ENCODE assay signal across 9 mouse cellular contexts in genomic region chr4:132563965-132564364, GRCm38 (mm10). TPM values are rescaled to one million over a fixed set of nuclear protein-coding genes. Genes with fewer than 3 reads are reported as not detected.
DNase-seq lines count a peak whose midpoint lies in the region; ATAC-seq and TF ChIP-seq lines count a peak whose summit lies in the region.
"Had no signal": no experiment of that assay in that cellular context is flagged by ENCODE, and none has a peak within 500 bp of the region (broad histone marks: within the 10 kb centered on the region; RNA-seq: fewer than 3 reads in every experiment).

Gene Ptafr (plus strand): TSS chr4:132564067.

- TF ChIP-seq POLR2A in lung, adult 2 months (IDR thresholded peaks at IDR 0.05; ENCODE audit: borderline replicate concordance, extremely low read depth, low read depth, low read length), result no peak

- no peaks in the 10 kb centered on the region for H3K9me3 ChIP-seq in heart, embryonic 13.5 days
- H3K9me3 ChIP-seq in forebrain, embryonic 12.5 days, result 0 out of 2 replicates have a peak, but pooled peaks cover 1% of the 10 kb centered on the region
- H3K9me3 ChIP-seq: neural tube, embryonic 12.5 days had no signal

- H3K9ac ChIP-seq in heart, embryonic 13.5 days, result no peak within 1 kb of the TSS
- no peak within 1 kb of the TSS for H3K9ac ChIP-seq in forebrain, embryonic 12.5 days
- H3K9ac ChIP-seq: neural tube, embryonic 12.5 days had no signal

- no peak for TF ChIP-seq CTCF in lung, adult 2 months (IDR thresholded peaks at IDR 0.05; ENCODE audit: insufficient read depth, low read length)

- H3K4me2 ChIP-seq in heart, embryonic 13.5 days, result peak within 1 kb of the TSS; percentile 3; the same call in 1 of the 2 replicates
- no peak within 1 kb of the TSS for H3K4me2 ChIP-seq in forebrain, embryonic 12.5 days
- H3K4me2 ChIP-seq: neural tube, embryonic 12.5 days had no signal

- H3K27ac ChIP-seq in heart, embryonic 13.5 days (replicated peaks), result no peak within 1 kb of the TSS
- H3K27ac ChIP-seq in forebrain, embryonic 12.5 days, result no peak within 1 kb of the TSS
- H3K27ac ChIP-seq: neural tube, embryonic 12.5 days had no signal

- H3K36me3 ChIP-seq in heart, embryonic 13.5 days, result no peaks in the 10 kb centered on the region
- no peaks in the 10 kb centered on the region for H3K36me3 ChIP-seq in forebrain, embryonic 12.5 days (replicated peaks)
- H3K36me3 ChIP-seq: neural tube, embryonic 12.5 days had no signal

- peak; percentile 55 for DNase-seq in kidney, postnatal 10 days
- DNase-seq in kidney, adult 11 months, result no peak
- DNase-seq in Muller cell, postnatal 12 days (ENCODE audit: inconsistent ontology term), result peak; percentile 1
- DNase-seq in lung, adult 2 months, result peak; percentile 23
- DNase-seq in telencephalon, adult 2 months (ENCODE audit: low read depth, low spot score), result peak; percentile 29
- DNase-seq in frontal cortex, postnatal 25 days (ENCODE audit: low spot score in 2 of 2), result no peak

- H3K4me1 ChIP-seq in heart, embryonic 13.5 days, result peaks cover 10% of the 10 kb centered on the region
- no peaks in the 10 kb centered on the region for H3K4me1 ChIP-seq in lung, adult 2 months (ENCODE audit: control insufficient read depth, insufficient read depth, low read length)
- no peaks in the 10 kb centered on the region for H3K4me1 ChIP-seq in forebrain, embryonic 12.5 days
- H3K4me1 ChIP-seq: neural tube, embryonic 12.5 days had no signal

- ATAC-seq in heart, embryonic 13.5 days (ENCODE audit: extremely low read depth, insufficient number of reproducible peaks, low FRiP score, low TSS enrichment), result no peak
- no peak for ATAC-seq in forebrain, embryonic 12.5 days (ENCODE audit: low FRiP score)

- H3K27me3 ChIP-seq in heart, embryonic 13.5 days (replicated peaks), result no peaks in the 10 kb centered on the region
- H3K27me3 ChIP-seq in forebrain, embryonic 12.5 days, result no peaks in the 10 kb centered on the region
- H3K27me3 ChIP-seq: neural tube, embryonic 12.5 days had no signal

- no peak within 1 kb of the TSS for H3K4me3 ChIP-seq in heart, embryonic 13.5 days
- H3K4me3 ChIP-seq in lung, adult 2 months (replicated peaks; ENCODE audit: extremely low read depth, low read depth, low read length), result peak within 1 kb of the TSS; percentile 15
- no peak within 1 kb of the TSS for H3K4me3 ChIP-seq in forebrain, embryonic 12.5 days (replicated peaks)
- H3K4me3 ChIP-seq: neural tube, embryonic 12.5 days had no signal

- WGBS in heart, embryonic 13.5 days, result 34% methylated on average over 4 of the region's 4 CpGs
- WGBS in lung, adult 2 months, result 27% methylated on average over 4 of the region's 4 CpGs
- 49% methylated on average over 4 of the region's 4 CpGs for WGBS in forebrain, embryonic 12.5 days

RNA-seq across cellular contexts. Expression of gene Ptafr, which starts in this region (rescaled TPM):
- polyA plus RNA-seq in heart, embryonic 13.5 days (2015; fragmentation: Nextera tagmentation; extraction: Ambion mirVana), result 0.62 and 1.2 TPM in 2 replicates
- polyA plus RNA-seq in lung, adult 2 months (2012; rRNA removed), result 5.0 and 5.3 TPM in 2 replicates
- 0.40 and 0.45 TPM in 2 replicates for polyA plus RNA-seq in forebrain, embryonic 12.5 days (2016; fragmentation: Nextera tagmentation; extraction: Ambion mirVana)

Comparison
In these comparisons a context has a peak if more than half of its experiments do, and no peak if none do; other contexts are left out.
1. DNase-seq: peak in kidney, postnatal 10 days (single experiment), Muller cell, postnatal 12 days (single experiment), lung, adult 2 months (single experiment) and telencephalon, adult 2 months (single experiment); none in kidney, adult 11 months (single experiment) and frontal cortex, postnatal 25 days (0 of 2).